Mouse (Mus musculus) ovary, adult 2 months (tissue): ENCODE measurements around the gene Olfr1008. TPM values are rescaled to one million over a fixed set of nuclear protein-coding genes. Genes with fewer than 3 reads are reported as not detected.

Experiments used
- polyA plus RNA-seq: library from polyadenylated mRNA; depleted of rRNA; stranded (reverse); fragments of >200 nt; gene quantifications from 2 replicates; pipeline ENCODE4 v1.2.3, GENCODE M21; 2012; rRNA removed

The Olfr1008 gene
- polyA plus RNA-seq, result not detected in 2 replicates

GRCm38 (mm10) chr2:85689131-85689530 lies at the start of gene Olfr1008:
Gene Olfr1008 (plus strand): TSS chr2:85689431.

GRCm38 (mm10) chr2:85650604-85651003 lies 38.6 kb upstream of the Olfr1008 start, which contains the start of gene Olfr1002:
Gene Olfr1002 (minus strand): TSS chr2:85650704.

GRCm38 (mm10) chr2:85664355-85664754 lies 24.9 kb upstream of the Olfr1008 start, which contains the start of gene Olfr154:
Gene Olfr154 (minus strand): TSS chr2:85664455.

GRCm38 (mm10) chr2:85678667-85679066 lies 10.6 kb upstream of the Olfr1008 start, which contains the start of gene Olfr1006:
Gene Olfr1006 (minus strand): TSS chr2:85678767.

GRCm38 (mm10) chr2:85715119-85715518 lies 25.9 kb downstream of the Olfr1008 start, which contains the start of gene Olfr1009:
Gene Olfr1009 (plus strand): TSS chr2:85715419.

Other genes starting within 250 kb of the Olfr1008 start
- not detected in 2 replicates for gene Olfr995, start 245.8 kb upstream of the Olfr1008 start, polyA plus RNA-seq
- 6.7 and 7.1 TPM in 2 replicates for gene 4833423E24Rik, start 170.4 kb upstream of the Olfr1008 start, polyA plus RNA-seq
- not detected in 2 replicates for gene Olfr996, start 110.2 kb upstream of the Olfr1008 start, polyA plus RNA-seq
- gene Olfr998, start 100.5 kb upstream of the Olfr1008 start, polyA plus RNA-seq, result not detected in 2 replicates
- gene Olfr1000, start 77.5 kb upstream of the Olfr1008 start, polyA plus RNA-seq, result not detected in 2 replicates
- gene Olfr1002, start 38.7 kb upstream of the Olfr1008 start, polyA plus RNA-seq, result not detected in 2 replicates
- gene Olfr154, start 25.0 kb upstream of the Olfr1008 start, polyA plus RNA-seq, result not detected in 2 replicates
- not detected in 2 replicates for gene Olfr1006, start 10.7 kb upstream of the Olfr1008 start, polyA plus RNA-seq
- not detected in 2 replicates for gene Olfr1009, start 26.0 kb downstream of the Olfr1008 start, polyA plus RNA-seq
- gene Olfr1012, start 73.3 kb downstream of the Olfr1008 start, polyA plus RNA-seq, result not detected in 2 replicates
- not detected in 2 replicates for gene Olfr1013, start 77.7 kb downstream of the Olfr1008 start, polyA plus RNA-seq
- not detected in 2 replicates for gene Olfr1014, start 83.3 kb downstream of the Olfr1008 start, polyA plus RNA-seq
- gene Olfr1015, start 92.6 kb downstream of the Olfr1008 start, polyA plus RNA-seq, result not detected in 2 replicates
- gene Olfr1016, start 113.1 kb downstream of the Olfr1008 start, polyA plus RNA-seq, result not detected in 2 replicates
- gene Olfr1018, start 129.0 kb downstream of the Olfr1008 start, polyA plus RNA-seq, result not detected in 2 replicates
- gene Olfr1019, start 156.1 kb downstream of the Olfr1008 start, polyA plus RNA-seq, result not detected in 2 replicates
- not detected in 2 replicates for gene Olfr1020, start 157.6 kb downstream of the Olfr1008 start, polyA plus RNA-seq
- not detected in 2 replicates for gene Olfr1022, start 179.2 kb downstream of the Olfr1008 start, polyA plus RNA-seq
- gene Olfr1023, start 196.2 kb downstream of the Olfr1008 start, polyA plus RNA-seq, result not detected in 2 replicates
- not detected in 2 replicates for gene Olfr1024, start 215.6 kb downstream of the Olfr1008 start, polyA plus RNA-seq
- not detected in 2 replicates for gene Olfr1025-ps1, start 225.8 kb downstream of the Olfr1008 start, polyA plus RNA-seq
- not detected in 2 replicates for gene Olfr1026, start 232.1 kb downstream of the Olfr1008 start, polyA plus RNA-seq